Mouse (Mus musculus): ENCODE results near the gene Vti1a. TPM values are rescaled to one million over a fixed set of nuclear protein-coding genes. Genes with fewer than 3 reads are reported as not detected.

Gene Vti1a
- polyA plus RNA-seq, 1 experiment, result 17.6 TPM

DNA sequence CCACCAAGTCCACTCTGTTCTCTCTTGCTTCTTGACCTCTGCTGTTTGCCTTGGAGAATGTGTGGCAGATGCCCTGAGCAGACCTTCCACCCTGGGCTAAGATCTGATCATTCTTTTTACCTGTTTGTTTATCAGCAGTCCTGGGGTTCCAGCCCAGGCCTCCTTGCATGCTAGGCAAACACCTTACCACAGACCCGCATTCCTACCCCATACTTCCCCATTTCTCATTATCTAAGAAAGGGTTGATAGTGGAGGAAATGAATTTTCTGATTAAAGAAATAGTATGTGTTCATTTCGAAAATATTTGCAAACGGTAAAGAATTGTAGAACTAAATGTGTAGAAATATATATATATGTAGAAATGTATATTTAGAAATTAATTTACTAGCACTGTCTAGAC is 293.7 kb downstream of the Vti1a start:
- Histone ChIP-seq H3K36me3 (ENCODE audit: control insufficient read depth, insufficient read depth, low read length, poor library complexity, severe bottlenecking) (no peaks in the 10 kb centered on the region), H3K4me3 (ENCODE audit: low read depth, low read length) (no peak overlapping the region), H3K9me3 (replicated peaks; ENCODE audit: control insufficient read depth, insufficient read depth, low read length, poor library complexity, severe bottlenecking) (no peaks in the 10 kb centered on the region), H3K27me3 (ENCODE audit: control insufficient read depth, insufficient read depth, low read length, poor library complexity, severe bottlenecking) (no peaks in the 10 kb centered on the region), H3K4me1 (ENCODE audit: control insufficient read depth, insufficient read depth, low read length) (peaks cover 4% of the 10 kb centered on the region), H3K9ac (ENCODE audit: low read depth, poor library complexity, severe bottlenecking) (no peak overlapping the region), H3K27ac (ENCODE audit: insufficient read depth, low read length) (no peak overlapping the region)
- TF ChIP-seq EP300 (IDR thresholded peaks at IDR 0.05; ENCODE audit: insufficient read depth, low read depth, low read length), result no peak
- TF ChIP-seq POLR2A (IDR thresholded peaks at IDR 0.05; ENCODE audit: insufficient read depth, low read length), result no peak

DNA sequence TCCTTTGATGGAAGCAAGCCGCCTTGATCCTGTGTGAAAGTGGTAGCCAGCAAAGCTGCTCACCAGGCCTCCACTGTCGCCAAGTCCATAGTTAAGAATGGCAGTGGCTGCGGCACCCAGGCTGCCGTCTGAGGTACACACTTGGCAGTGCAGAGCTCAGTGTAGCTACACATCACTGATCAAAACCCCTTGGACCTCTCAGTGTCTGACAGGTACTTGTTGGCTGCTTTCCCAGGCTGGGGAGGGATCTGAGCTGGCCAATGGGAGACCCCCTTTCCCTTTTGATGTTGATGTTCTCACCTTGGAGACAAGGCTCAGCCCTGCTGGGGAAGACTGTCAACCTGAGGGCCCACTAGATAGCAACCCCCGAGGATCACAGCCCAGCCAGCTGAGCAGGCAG is 299.6 kb downstream of the Vti1a start:
- Histone ChIP-seq H3K4me1 (ENCODE audit: control insufficient read depth, insufficient read depth, low read length) (no peaks in the 10 kb centered on the region), H3K9me3 (replicated peaks; ENCODE audit: control insufficient read depth, insufficient read depth, low read length, poor library complexity, severe bottlenecking) (no peaks in the 10 kb centered on the region), H3K9ac (ENCODE audit: low read depth, poor library complexity, severe bottlenecking) (no peak overlapping the region), H3K36me3 (ENCODE audit: control insufficient read depth, insufficient read depth, low read length, poor library complexity, severe bottlenecking) (no peaks in the 10 kb centered on the region), H3K4me3 (ENCODE audit: low read depth, low read length) (no peak overlapping the region), H3K27ac (ENCODE audit: insufficient read depth, low read length) (no peak overlapping the region), H3K27me3 (ENCODE audit: control insufficient read depth, insufficient read depth, low read length, poor library complexity, severe bottlenecking) (no peaks in the 10 kb centered on the region)
- TF ChIP-seq CTCF (IDR thresholded peaks at IDR 0.05; ENCODE audit: low read depth, low read length), result no peak
- TF ChIP-seq POLR2A (IDR thresholded peaks at IDR 0.05; ENCODE audit: insufficient read depth, low read length), result no peak
- TF ChIP-seq EP300 (IDR thresholded peaks at IDR 0.05; ENCODE audit: insufficient read depth, low read depth, low read length), result no peak

DNA sequence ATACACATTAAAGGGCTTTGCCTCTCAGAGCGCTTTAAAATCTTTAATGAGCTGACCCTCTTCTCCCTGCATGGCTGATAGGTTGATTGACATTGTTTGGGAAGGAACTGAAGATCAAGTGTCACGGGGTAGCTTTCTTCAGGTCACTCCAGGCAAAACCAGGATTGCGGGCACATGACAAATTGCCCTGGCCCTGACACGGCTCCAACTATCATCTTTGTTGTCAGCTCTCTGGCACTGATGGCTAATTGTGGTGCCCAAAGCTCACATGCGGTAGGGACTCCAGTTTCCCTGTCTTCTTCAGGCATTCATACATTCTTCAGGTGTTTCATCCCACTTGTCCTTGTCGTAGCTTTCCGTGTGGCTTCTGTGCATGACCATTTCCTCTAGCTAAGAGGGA is 300.2 kb downstream of the Vti1a start:
- no peak overlapping the region for H3K4me3 ChIP-seq (ENCODE audit: low read depth, low read length)
- no peaks in the 10 kb centered on the region for H3K9me3 ChIP-seq (replicated peaks; ENCODE audit: control insufficient read depth, insufficient read depth, low read length, poor library complexity, severe bottlenecking)
- H3K9ac ChIP-seq (ENCODE audit: low read depth, poor library complexity, severe bottlenecking), result no peak overlapping the region
- no peaks in the 10 kb centered on the region for H3K27me3 ChIP-seq (ENCODE audit: control insufficient read depth, insufficient read depth, low read length, poor library complexity, severe bottlenecking)
- H3K4me1 ChIP-seq (ENCODE audit: control insufficient read depth, insufficient read depth, low read length), result no peaks in the 10 kb centered on the region
- TF ChIP-seq EP300 (IDR thresholded peaks at IDR 0.05; ENCODE audit: insufficient read depth, low read depth, low read length), result no peak
- TF ChIP-seq CTCF (IDR thresholded peaks at IDR 0.05; ENCODE audit: low read depth, low read length), result no peak
- no peak for TF ChIP-seq POLR2A (IDR thresholded peaks at IDR 0.05; ENCODE audit: insufficient read depth, low read length)
- no peak overlapping the region for H3K27ac ChIP-seq (ENCODE audit: insufficient read depth, low read length)
- no peaks in the 10 kb centered on the region for H3K36me3 ChIP-seq (ENCODE audit: control insufficient read depth, insufficient read depth, low read length, poor library complexity, severe bottlenecking)

DNA sequence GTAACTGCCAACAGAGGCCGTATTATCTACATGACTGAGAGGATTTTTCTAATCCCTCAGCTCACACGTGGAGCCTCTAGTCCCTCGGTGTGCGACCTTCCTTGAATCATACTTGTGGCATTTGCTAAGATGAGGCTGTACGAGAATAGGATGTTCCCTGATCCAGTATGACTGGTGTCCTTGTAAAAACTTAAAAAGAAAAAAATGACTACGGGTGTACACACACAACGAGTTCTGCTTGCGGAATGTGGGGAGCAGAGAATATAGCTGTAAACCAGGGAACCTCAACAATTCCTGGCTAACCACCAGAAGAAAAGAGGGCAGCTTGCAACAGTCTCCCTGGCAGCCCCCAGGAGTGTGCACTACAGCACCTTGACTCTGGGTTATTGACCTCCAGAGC is 300.8 kb downstream of the Vti1a start:
- H3K36me3 ChIP-seq (ENCODE audit: control insufficient read depth, insufficient read depth, low read length, poor library complexity, severe bottlenecking), result no peaks in the 10 kb centered on the region
- no peak overlapping the region for H3K4me3 ChIP-seq (ENCODE audit: low read depth, low read length)
- no peaks in the 10 kb centered on the region for H3K9me3 ChIP-seq (replicated peaks; ENCODE audit: control insufficient read depth, insufficient read depth, low read length, poor library complexity, severe bottlenecking)
- TF ChIP-seq EP300 (IDR thresholded peaks at IDR 0.05; ENCODE audit: insufficient read depth, low read depth, low read length), result no peak
- no peak for TF ChIP-seq CTCF (IDR thresholded peaks at IDR 0.05; ENCODE audit: low read depth, low read length)
- no peak for TF ChIP-seq POLR2A (IDR thresholded peaks at IDR 0.05; ENCODE audit: insufficient read depth, low read length)
- H3K9ac ChIP-seq (ENCODE audit: low read depth, poor library complexity, severe bottlenecking), result no peak overlapping the region
- H3K27me3 ChIP-seq (ENCODE audit: control insufficient read depth, insufficient read depth, low read length, poor library complexity, severe bottlenecking), result no peaks in the 10 kb centered on the region
- H3K4me1 ChIP-seq (ENCODE audit: control insufficient read depth, insufficient read depth, low read length), result no peaks in the 10 kb centered on the region
- no peak overlapping the region for H3K27ac ChIP-seq (ENCODE audit: insufficient read depth, low read length)

DNA sequence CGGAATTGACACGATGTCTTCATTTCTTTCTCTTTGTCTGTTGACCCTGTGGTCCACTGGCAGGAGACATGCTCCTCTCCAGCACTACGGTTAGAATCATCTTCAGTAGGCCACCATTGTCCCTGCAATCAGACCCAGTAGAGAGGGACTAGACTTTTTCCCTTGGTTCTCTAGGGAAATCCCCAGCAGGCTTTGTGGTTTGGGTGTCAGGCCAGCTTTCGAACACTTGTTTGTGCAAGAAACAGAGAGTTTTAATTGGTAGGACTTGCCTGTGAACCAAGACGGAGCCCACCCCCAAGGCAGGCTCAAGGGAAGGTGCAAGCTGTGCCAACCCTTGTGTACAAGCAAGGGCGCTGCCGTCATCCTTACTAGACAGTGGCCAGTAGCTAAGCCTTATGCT is 302.5 kb downstream of the Vti1a start:
- Histone ChIP-seq H3K4me1 (ENCODE audit: control insufficient read depth, insufficient read depth, low read length) (no peaks in the 10 kb centered on the region), H3K9me3 (replicated peaks; ENCODE audit: control insufficient read depth, insufficient read depth, low read length, poor library complexity, severe bottlenecking) (no peaks in the 10 kb centered on the region), H3K27ac (ENCODE audit: insufficient read depth, low read length) (no peak overlapping the region), H3K9ac (ENCODE audit: low read depth, poor library complexity, severe bottlenecking) (no peak overlapping the region), H3K36me3 (ENCODE audit: control insufficient read depth, insufficient read depth, low read length, poor library complexity, severe bottlenecking) (no peaks in the 10 kb centered on the region), H3K27me3 (ENCODE audit: control insufficient read depth, insufficient read depth, low read length, poor library complexity, severe bottlenecking) (no peaks in the 10 kb centered on the region), H3K4me3 (ENCODE audit: low read depth, low read length) (no peak overlapping the region)
- TF ChIP-seq EP300 (IDR thresholded peaks at IDR 0.05; ENCODE audit: insufficient read depth, low read depth, low read length), result no peak
- TF ChIP-seq CTCF (IDR thresholded peaks at IDR 0.05; ENCODE audit: low read depth, low read length), result no peak
- TF ChIP-seq POLR2A (IDR thresholded peaks at IDR 0.05; ENCODE audit: insufficient read depth, low read length), result no peak

DNA sequence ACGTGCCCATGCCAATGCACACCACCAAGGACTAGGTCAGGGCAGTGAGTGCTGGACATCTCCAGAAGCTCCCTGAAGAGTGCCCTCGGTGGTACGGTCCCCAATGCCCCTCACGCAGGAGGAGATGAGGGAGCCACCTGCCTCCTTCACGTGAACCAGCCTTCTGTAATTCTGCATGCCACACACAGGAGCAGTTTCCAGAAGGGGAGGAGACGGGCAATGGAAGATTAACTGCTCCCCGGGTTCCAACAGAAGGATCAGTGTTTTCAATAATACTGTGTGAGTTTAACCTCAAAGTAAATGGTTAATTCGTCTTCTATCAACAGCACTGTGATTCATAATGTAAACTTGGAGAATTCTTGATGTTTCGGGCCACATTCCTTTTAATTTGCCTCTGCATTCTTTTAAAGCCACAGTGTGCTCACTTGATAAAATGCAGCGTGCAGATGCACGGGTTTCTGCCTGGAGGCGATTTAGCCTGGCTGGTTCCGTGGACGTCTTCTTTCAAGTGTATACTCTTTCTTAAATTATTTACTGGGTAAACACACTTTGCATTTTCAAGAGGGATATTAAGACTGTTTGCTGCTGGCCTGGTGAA is 304.4 kb downstream of the Vti1a start:
- H3K4me3 ChIP-seq (ENCODE audit: low read depth, low read length), result no peak overlapping the region
- no peaks in the 10 kb centered on the region for H3K27me3 ChIP-seq (ENCODE audit: control insufficient read depth, insufficient read depth, low read length, poor library complexity, severe bottlenecking)
- H3K27ac ChIP-seq (ENCODE audit: insufficient read depth, low read length), result no peak overlapping the region
- no peaks in the 10 kb centered on the region for H3K4me1 ChIP-seq (ENCODE audit: control insufficient read depth, insufficient read depth, low read length)
- no peaks in the 10 kb centered on the region for H3K9me3 ChIP-seq (replicated peaks; ENCODE audit: control insufficient read depth, insufficient read depth, low read length, poor library complexity, severe bottlenecking)
- H3K36me3 ChIP-seq (ENCODE audit: control insufficient read depth, insufficient read depth, low read length, poor library complexity, severe bottlenecking), result no peaks in the 10 kb centered on the region
- TF ChIP-seq EP300 (IDR thresholded peaks at IDR 0.05; ENCODE audit: insufficient read depth, low read depth, low read length) (no peak), POLR2A (IDR thresholded peaks at IDR 0.05; ENCODE audit: insufficient read depth, low read length) (no peak), CTCF (IDR thresholded peaks at IDR 0.05; ENCODE audit: low read depth, low read length) (no peak)
- no peak overlapping the region for H3K9ac ChIP-seq (ENCODE audit: low read depth, poor library complexity, severe bottlenecking)
